Mouse (Mus musculus) liver, embryonic 13.5 days (tissue): ENCODE data around the gene Kdm2b. TPM values are rescaled to one million over a fixed set of nuclear protein-coding genes. Genes with fewer than 3 reads are reported as not detected.

Source experiments
- ATAC-seq: fragments of 200-750 bp; cut with Nextera tagmentation; 2 replicates; pipeline ENCODE4 v1.8.0; 2017; ENCODE audit warnings: low read depth, mild to moderate bottlenecking, moderate number of reproducible peaks, moderate library complexity
- DNase-seq: peaks from one replicate; pipeline ENCODE4 v3.0.0; 2022
- H3K27ac ChIP-seq: fragments of 300-500 bp; sonication (generic); 2 replicates; pipeline ENCODE4 v1.5.1; 2015; ENCODE audit warnings: moderate library complexity, mild to moderate bottlenecking, inconsistent platforms
- H3K27me3 ChIP-seq: fragments of 300-500 bp; sonication (generic); 2 replicates; pipeline ENCODE4 v1.6.1; 2015; ENCODE audit warnings: mild to moderate bottlenecking, inconsistent platforms
- H3K36me3 ChIP-seq: fragments of 300-500 bp; sonication (generic); 2 replicates; pipeline ENCODE4 v1.6.1; 2015; ENCODE audit warnings: mild to moderate bottlenecking, inconsistent platforms
- H3K4me1 ChIP-seq: fragments of 300-500 bp; sonication (generic); replicated peaks from 2 replicates; pipeline ENCODE4 v1.6.1; 2015; ENCODE audit warnings: inconsistent platforms
- H3K4me2 ChIP-seq: fragments of 300-500 bp; sonication (generic); 2 replicates; pipeline ENCODE4 v1.6.1; 2015; ENCODE audit warnings: inconsistent platforms, mild to moderate bottlenecking, moderate library complexity
- H3K4me3 ChIP-seq: fragments of 300-500 bp; sonication (generic); replicated peaks from 2 replicates; pipeline ENCODE4 v1.5.1; 2015; ENCODE audit warnings: mild to moderate bottlenecking, inconsistent platforms
- H3K9ac ChIP-seq: fragments of 300-500 bp; sonication (generic); 2 replicates; pipeline ENCODE4 v1.6.1; 2015; ENCODE audit warnings: mild to moderate bottlenecking, inconsistent platforms
- H3K9me3 ChIP-seq: fragments of 300-500 bp; sonication (generic); replicated peaks from 2 replicates; pipeline ENCODE4 v1.6.1; 2016; ENCODE audit warnings: inconsistent platforms
- WGBS: fragments of 180-500 bp; shearing (Covaris S2); methylation state at CpG from one replicate; pipeline ENCODE4 v1.1.7; 2015; ENCODE audit not compliant: insufficient replicate concordance; 5-methylcytosine and 5-hydroxymethylcytosine counted together
- polyA plus RNA-seq: library from polyadenylated mRNA; unstranded; fragments of >200 nt; fragmentation: Nextera tagmentation; extraction: Ambion mirVana; gene quantifications from 2 replicates; pipeline ENCODE4 v1.2.1, GENCODE M21; 2015

Gene Kdm2b
- polyA plus RNA-seq, 1 experiment from 2014 or later = 21.3 TPM

DNA sequence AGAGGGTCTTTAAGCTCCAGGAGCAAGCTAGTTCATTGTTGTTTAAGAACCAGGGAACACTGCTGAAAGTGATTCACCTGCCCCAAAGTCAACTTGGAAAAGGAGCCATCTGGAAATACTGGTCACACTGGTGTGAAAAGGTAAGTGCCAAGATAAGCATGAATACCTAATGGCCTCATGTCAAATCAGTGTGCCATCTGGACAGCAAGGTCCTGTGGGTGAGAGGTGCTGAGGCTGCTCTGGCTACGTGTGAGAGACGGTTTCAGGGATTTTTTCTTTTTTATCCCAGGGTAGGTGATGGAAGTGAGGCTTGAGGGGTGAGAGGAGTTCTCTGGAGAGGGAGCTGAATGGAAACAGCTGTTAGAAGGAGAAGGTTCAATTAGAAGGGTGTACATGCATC is 116.0 kb downstream of the Kdm2b start:
- H3K36me3 ChIP-seq = peaks cover 48% of the 10 kb centered on the region
- ATAC-seq (no peak), DNase-seq (no peak)
- H3K27me3 ChIP-seq = no peaks in the 10 kb centered on the region
- no peak overlapping the region for H3K27ac ChIP-seq
- WGBS = 82% methylated on average over 2 of the region's 2 CpGs
- no peaks in the 10 kb centered on the region for H3K9me3 ChIP-seq
- H3K4me2 ChIP-seq = no peak overlapping the region
- no peak overlapping the region for H3K4me3 ChIP-seq
- H3K4me1 ChIP-seq = no peaks in the 10 kb centered on the region
- no peak overlapping the region for H3K9ac ChIP-seq

- H3K27me3 ChIP-seq = no peaks in the 10 kb centered on the region
- WGBS = 81% methylated on average over 3 of the region's 3 CpGs
- H3K9ac ChIP-seq = no peak overlapping the region
- H3K36me3 ChIP-seq = peaks cover 50% of the 10 kb centered on the region
- H3K4me2 ChIP-seq = no peak overlapping the region
- no peak overlapping the region for H3K27ac ChIP-seq
- no peak overlapping the region for H3K4me3 ChIP-seq
- no peak for ATAC-seq
- H3K4me1 ChIP-seq = no peaks in the 10 kb centered on the region
- H3K9me3 ChIP-seq = no peaks in the 10 kb centered on the region
- DNase-seq = no peak
These were observed 117.0 kb downstream of the Kdm2b start for GRCm38 (mm10) chr5:122872626-122873025.

DNA sequence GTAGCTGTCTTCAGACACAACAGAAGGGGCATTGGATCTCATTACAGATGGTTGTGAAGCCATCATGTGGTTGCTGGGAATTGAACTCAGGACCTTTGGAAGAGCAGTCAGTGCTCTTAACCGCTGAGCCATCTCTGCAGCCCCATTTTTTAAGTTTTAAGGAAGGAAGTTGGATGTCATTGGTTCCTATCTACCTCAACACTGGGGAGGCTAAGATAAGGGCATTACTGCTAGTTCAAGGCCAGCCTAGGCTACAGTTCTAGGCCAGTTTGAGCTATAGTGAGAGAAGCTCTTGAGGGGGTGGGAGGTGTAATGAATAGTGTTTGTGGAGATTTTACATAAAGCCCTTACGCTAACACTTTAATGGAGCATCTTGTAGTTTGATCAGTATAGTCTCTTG is 126.6 kb downstream of the Kdm2b start:
- no peak overlapping the region for H3K27ac ChIP-seq
- no peak overlapping the region for H3K9ac ChIP-seq
- H3K9me3 ChIP-seq = no peaks in the 10 kb centered on the region
- H3K4me1 ChIP-seq = peaks cover 6% of the 10 kb centered on the region
- DNase-seq (no peak), ATAC-seq (no peak)
- H3K4me3 ChIP-seq = no peak overlapping the region
- H3K27me3 ChIP-seq = no peaks in the 10 kb centered on the region
- H3K36me3 ChIP-seq = peaks cover 59% of the 10 kb centered on the region
- no peak overlapping the region for H3K4me2 ChIP-seq
- 65% methylated on average over 2 of the region's 2 CpGs for whole genome bisulfite sequencing

DNA sequence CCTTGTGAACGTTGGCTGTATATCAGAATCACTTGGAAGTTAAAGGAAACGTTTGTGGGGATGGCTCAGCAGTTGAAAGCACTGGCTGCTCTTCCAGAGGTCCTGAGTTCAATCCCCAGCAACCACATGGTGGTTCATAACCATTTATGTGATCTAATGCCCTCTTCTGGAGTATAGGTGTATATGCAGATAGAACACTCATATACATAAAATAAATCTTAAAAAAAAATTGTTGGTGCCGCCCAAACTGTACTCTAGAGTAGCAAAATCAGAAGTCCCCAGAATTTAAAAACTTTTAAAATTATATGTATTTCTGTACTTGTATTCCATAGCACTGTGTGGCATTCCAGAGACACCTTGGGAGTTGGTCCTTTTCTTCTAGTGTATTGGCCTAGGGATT is 133.8 kb downstream of the Kdm2b start:
- no peak for ATAC-seq
- H3K9ac ChIP-seq = no peak overlapping the region
- WGBS = 46% methylated on average over 3 of the region's 3 CpGs
- no peak for DNase-seq
- no peak overlapping the region for H3K4me3 ChIP-seq
- peaks cover 28% of the 10 kb centered on the region for H3K4me1 ChIP-seq
- H3K27ac ChIP-seq = no peak overlapping the region
- no peaks in the 10 kb centered on the region; the same call in 1 of the 2 replicates for H3K36me3 ChIP-seq
- H3K27me3 ChIP-seq = no peaks in the 10 kb centered on the region
- H3K9me3 ChIP-seq = no peaks in the 10 kb centered on the region
- H3K4me2 ChIP-seq = no peak overlapping the region

GRCm38 (mm10) chr5:122852611-122853010 is 137.0 kb downstream of the Kdm2b start:
- DNase-seq (no peak), ATAC-seq (no peak)
- no peaks in the 10 kb centered on the region; the same call in 1 of the 2 replicates for H3K36me3 ChIP-seq

GRCm38 (mm10) chr5:122850319-122851002 is 139.2 kb downstream of the Kdm2b start:
- peak overlapping the region; percentile 98 for H3K4me2 ChIP-seq
- peak; percentile 75 for ATAC-seq
- H3K27ac ChIP-seq = peak overlapping the region; percentile 83
- no peaks in the 10 kb centered on the region for H3K9me3 ChIP-seq
- peak overlapping the region; percentile 99 for H3K9ac ChIP-seq
- H3K27me3 ChIP-seq = no peaks in the 10 kb centered on the region
- DNase-seq = no peak
- no peaks in the 10 kb centered on the region for H3K36me3 ChIP-seq
- peak overlapping the region; percentile 98 for H3K4me3 ChIP-seq
- 1% methylated on average over 38 of the region's 38 CpGs for WGBS
- H3K4me1 ChIP-seq = peaks cover 32% of the 10 kb centered on the region

More at GRCm38 (mm10) chr5:122852611-122853010, 137.0 kb downstream of the Kdm2b start:
- H3K27ac ChIP-seq = no peak overlapping the region
- H3K4me1 ChIP-seq = peaks cover 32% of the 10 kb centered on the region
- WGBS = 67% methylated on average over 2 of the region's 2 CpGs
- no peak overlapping the region for H3K9ac ChIP-seq
- H3K4me2 ChIP-seq = no peak overlapping the region
- no peak overlapping the region for H3K4me3 ChIP-seq
- no peaks in the 10 kb centered on the region for H3K9me3 ChIP-seq
- H3K27me3 ChIP-seq = no peaks in the 10 kb centered on the region

DNA sequence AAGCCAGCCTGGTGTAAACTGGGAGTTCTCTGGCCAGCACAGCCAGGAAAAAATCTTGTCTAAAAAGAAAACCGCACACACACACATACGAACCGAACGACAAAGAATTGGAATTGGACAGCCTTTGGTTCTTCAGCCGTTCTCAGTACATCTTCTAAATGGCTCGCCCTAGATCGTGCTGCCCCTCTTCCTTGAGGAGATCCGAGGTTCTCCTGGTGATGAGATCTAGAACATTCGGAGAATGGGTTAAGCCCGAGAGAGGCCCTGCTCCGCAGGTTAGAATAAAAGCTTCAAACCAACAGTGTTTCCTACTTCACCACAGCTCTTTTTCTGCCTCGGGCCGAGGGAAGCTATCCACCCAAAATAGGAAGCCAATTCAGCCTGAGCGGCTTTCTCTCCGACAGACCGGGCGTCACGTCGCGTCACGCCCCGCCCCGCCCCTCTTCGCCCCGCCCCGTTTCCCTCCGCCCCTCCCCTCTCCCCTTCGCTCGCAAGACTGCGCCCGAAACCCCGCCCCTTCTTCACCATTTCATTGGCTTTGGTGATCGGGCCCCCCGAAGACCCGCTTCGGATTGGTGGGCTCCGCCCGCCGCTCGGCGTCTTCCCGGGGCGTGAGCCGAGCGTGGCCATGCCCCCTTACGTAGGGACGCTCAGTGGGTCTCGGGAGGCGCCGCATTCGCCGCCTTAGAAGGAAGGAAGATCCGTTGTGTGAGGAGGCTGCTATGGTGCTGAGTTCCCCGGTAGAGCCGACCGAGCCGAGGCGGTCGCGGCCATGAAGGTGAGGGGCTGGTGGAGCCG is 139.9 kb downstream of the Kdm2b start, which contains the start of gene Rnf34:
Gene Rnf34, plus strand, starts transcription at position 528 of the 798 bp plus-strand sequence.
- H3K36me3 ChIP-seq = no peaks in the 10 kb centered on the region
- peak within 1 kb of the TSS; percentile 98 for H3K4me2 ChIP-seq
- peak within 1 kb of the TSS; percentile 83 for H3K27ac ChIP-seq
- H3K27me3 ChIP-seq = no peaks in the 10 kb centered on the region
- DNase-seq (peak; percentile 97), ATAC-seq (peak; percentile 99)
- H3K9me3 ChIP-seq = no peaks in the 10 kb centered on the region
- peak within 1 kb of the TSS; percentile 98 for H3K4me3 ChIP-seq
- H3K4me1 ChIP-seq = peaks cover 32% of the 10 kb centered on the region
- H3K9ac ChIP-seq = peak within 1 kb of the TSS; percentile 99
- under 1% methylated on average over 60 of the region's 61 CpGs for WGBS

DNA sequence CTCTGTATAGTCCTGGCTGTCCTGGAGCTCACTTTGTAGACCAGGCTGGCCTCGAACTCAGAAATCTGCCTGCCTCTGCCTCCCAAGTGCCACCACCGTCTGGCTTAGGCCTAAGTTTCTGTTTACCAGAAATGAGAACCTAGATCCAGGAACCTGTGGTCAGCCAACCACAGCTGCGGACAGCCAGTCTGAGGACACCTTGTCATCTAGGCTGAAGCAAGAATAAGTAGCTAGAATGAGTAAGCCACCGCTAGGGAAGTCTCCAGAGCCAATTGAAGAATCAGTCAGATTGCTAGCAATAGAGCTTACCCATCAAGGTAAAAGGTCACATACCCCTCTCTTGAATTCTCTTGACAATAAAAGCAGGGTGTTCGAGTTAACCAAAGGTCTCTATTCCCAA is 145.8 kb downstream of the Kdm2b start:
- no peak overlapping the region for H3K9ac ChIP-seq
- no peaks in the 10 kb centered on the region for H3K9me3 ChIP-seq
- no peak overlapping the region for H3K4me2 ChIP-seq
- ATAC-seq (no peak), DNase-seq (no peak)
- H3K4me3 ChIP-seq = no peak overlapping the region
- WGBS = 59% methylated on average over 5 of the region's 5 CpGs
- no peak overlapping the region for H3K27ac ChIP-seq
- H3K36me3 ChIP-seq = no peaks in the 10 kb centered on the region
- no peaks in the 10 kb centered on the region for H3K4me1 ChIP-seq
- H3K27me3 ChIP-seq = no peaks in the 10 kb centered on the region

DNA sequence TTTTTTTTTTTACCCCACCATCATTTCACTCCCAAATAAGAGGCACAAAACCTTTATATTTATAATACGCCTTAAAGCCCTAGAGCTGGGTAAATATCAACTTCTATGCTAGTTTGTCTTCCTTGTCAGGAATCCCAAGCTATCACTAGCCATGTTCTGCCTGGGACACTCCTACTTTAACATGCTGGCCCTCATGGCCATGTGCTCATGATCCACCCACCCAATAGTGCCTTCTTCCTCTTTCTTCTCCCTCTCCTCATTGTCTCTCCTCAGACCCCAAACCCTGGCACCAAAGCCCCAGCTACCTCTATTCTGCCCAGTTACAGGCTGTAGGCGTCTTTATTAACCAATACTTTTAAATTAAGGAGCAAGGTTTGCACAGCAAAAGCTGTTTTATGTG is 148.5 kb downstream of the Kdm2b start:
- H3K27ac ChIP-seq = no peak overlapping the region
- no peak overlapping the region for H3K4me3 ChIP-seq
- DNase-seq (no peak), ATAC-seq (no peak)
- no peaks in the 10 kb centered on the region for H3K36me3 ChIP-seq
- H3K4me2 ChIP-seq = no peak overlapping the region
- no peaks in the 10 kb centered on the region for H3K27me3 ChIP-seq
- H3K4me1 ChIP-seq = no peaks in the 10 kb centered on the region
- no peak overlapping the region for H3K9ac ChIP-seq
- WGBS = 73% methylated on average over 2 of the region's 2 CpGs
- no peaks in the 10 kb centered on the region for H3K9me3 ChIP-seq

GRCm38 (mm10) chr5:122832996-122833395 is 156.6 kb downstream of the Kdm2b start:
- H3K9me3 ChIP-seq = no peaks in the 10 kb centered on the region
- no peaks in the 10 kb centered on the region for H3K36me3 ChIP-seq
- WGBS = 69% methylated on average over 10 of the region's 10 CpGs
- no peak overlapping the region for H3K9ac ChIP-seq
- H3K27me3 ChIP-seq = no peaks in the 10 kb centered on the region
- no peak overlapping the region for H3K4me3 ChIP-seq
- no peak overlapping the region for H3K4me2 ChIP-seq
- DNase-seq (no peak), ATAC-seq (no peak)
- H3K27ac ChIP-seq = no peak overlapping the region
- H3K4me1 ChIP-seq = no peaks in the 10 kb centered on the region

- no peaks in the 10 kb centered on the region for H3K9me3 ChIP-seq
- no peak for ATAC-seq
These were observed 157.1 kb downstream of the Kdm2b start for GRCm38 (mm10) chr5:122832536-122832935.

More at GRCm38 (mm10) chr5:122832536-122832935, 157.1 kb downstream of the Kdm2b start:
- Histone ChIP-seq H3K36me3 (no peaks in the 10 kb centered on the region), H3K4me2 (no peak overlapping the region), H3K27me3 (no peaks in the 10 kb centered on the region), H3K4me3 (no peak overlapping the region), H3K4me1 (no peaks in the 10 kb centered on the region), H3K27ac (no peak overlapping the region), H3K9ac (no peak overlapping the region)
- no peak for DNase-seq
- WGBS = 75% methylated on average over 10 of the region's 10 CpGs
